Mouse (Mus musculus) liver, adult (tissue): ENCODE results near the gene Noc2l.

ENCODE experiments used
- GATA4 ChIP-seq: IDR thresholded peaks from 2 replicates; pipeline ENCODE4 v1.6.1; 2014; ENCODE audit warnings: mild to moderate bottlenecking, low read length; ENCODE audit not compliant: insufficient replicate concordance

The Noc2l gene

GRCm38 (mm10) chr4:156235808-156236533 lies at the start of gene Noc2l:
Noc2l (plus strand) TSS chr4:156236010.
- no peak for TF ChIP-seq GATA4

GRCm38 (mm10) chr4:156188162-156188810 lies 47.5 kb upstream of the Noc2l start:
- TF ChIP-seq GATA4, result no peak

GRCm38 (mm10) chr4:156188811-156189323 lies 46.9 kb upstream of the Noc2l start:
- no peak for TF ChIP-seq GATA4

DNA sequence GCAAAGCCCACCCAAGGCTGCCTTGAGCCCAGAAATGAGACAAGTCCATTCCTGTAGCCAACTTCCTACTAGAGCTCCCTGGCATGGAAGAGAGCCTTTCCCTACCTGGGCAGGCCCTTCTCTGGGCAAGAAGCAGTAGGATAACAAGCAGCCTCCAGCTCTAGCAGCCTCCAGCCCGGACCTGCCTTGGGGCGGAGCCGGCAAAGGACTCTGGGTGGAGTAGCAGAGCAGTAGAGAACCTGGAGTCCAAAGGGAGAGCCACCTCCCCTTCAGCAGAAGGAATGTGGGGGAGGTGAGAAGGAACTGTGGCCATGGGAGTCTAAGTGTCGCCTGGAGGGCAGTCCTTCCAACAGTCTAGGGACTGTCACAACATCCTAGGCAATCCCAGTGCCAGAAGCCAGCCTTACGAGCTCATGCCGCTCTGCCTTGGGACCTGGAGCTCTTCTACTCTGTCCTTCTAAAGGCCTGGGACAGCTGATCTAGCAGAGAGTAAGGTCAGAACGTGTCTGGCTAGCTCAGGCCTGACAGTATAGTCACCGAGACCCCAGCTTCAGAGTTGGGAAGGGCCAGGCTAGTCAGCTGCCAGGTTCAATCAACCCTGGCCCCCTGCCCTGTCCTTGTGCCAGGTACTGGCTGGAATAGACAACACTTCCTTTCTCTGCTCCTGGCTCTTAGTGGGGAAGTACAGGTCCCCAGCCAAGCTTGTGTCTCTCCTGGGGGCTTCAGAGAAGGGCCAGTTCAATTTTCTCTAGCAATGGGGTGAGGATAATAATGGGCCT lies 43.2 kb upstream of the Noc2l start:
- no peak for TF ChIP-seq GATA4

DNA sequence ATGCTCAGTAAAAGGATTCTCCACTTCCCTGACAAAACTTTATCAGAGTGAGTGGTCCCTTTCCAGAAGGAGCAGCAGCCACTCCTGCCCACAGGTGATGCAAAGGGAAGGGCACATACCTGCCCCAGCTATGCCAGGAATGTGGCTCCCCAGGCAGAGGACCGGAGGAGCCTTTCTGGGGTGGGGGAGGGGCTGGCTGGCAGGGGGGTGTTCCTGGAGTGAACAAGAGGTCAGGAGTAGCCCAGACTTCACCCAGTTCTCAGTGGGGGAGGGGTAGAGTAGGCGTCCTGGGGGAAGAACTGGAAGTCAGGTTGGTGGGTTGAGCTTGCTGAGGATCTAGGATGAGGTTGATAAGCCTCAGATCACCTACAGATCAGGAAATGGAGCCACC lies 42.6 kb upstream of the Noc2l start:
- no peak for TF ChIP-seq GATA4

DNA sequence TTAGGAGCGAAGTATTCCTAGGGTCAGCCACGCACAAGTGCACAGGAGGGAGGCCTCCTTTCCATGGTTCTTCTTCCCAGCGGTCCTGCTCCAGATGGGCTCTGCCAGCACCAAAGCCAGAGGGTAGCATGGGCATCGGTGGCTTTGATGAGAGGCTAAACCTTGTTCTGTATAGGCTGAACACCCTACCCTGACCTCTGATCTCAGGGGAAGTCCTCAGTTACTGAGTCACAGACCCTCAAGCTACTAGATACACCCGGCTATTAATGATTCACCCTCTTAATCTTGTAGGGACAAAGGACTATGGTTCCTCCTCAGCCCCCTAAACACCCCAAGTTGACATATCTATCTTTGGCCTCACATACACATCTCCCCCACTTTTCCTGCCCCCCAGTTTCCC lies 41.9 kb upstream of the Noc2l start:
- TF ChIP-seq GATA4, result no peak

DNA sequence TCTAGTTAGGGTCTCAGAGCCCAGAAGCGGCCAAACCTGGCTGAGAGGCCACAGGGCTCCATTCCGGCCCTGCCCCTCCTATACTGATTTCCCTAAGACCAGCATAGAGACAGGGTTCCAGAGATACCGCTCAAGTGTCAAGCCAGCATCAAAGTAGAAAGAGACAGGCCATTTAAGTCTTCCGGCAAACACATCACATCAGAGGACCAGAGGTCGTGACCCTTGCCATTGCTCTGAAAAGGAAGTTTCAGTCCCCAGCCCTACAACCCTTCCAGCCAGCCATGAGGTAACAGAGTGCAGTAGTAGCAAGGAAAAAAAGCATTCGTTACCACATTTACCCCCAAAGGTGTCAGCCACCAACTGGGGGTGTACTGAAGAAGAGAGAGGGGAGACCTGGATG lies 41.5 kb upstream of the Noc2l start:
- no peak for TF ChIP-seq GATA4

DNA sequence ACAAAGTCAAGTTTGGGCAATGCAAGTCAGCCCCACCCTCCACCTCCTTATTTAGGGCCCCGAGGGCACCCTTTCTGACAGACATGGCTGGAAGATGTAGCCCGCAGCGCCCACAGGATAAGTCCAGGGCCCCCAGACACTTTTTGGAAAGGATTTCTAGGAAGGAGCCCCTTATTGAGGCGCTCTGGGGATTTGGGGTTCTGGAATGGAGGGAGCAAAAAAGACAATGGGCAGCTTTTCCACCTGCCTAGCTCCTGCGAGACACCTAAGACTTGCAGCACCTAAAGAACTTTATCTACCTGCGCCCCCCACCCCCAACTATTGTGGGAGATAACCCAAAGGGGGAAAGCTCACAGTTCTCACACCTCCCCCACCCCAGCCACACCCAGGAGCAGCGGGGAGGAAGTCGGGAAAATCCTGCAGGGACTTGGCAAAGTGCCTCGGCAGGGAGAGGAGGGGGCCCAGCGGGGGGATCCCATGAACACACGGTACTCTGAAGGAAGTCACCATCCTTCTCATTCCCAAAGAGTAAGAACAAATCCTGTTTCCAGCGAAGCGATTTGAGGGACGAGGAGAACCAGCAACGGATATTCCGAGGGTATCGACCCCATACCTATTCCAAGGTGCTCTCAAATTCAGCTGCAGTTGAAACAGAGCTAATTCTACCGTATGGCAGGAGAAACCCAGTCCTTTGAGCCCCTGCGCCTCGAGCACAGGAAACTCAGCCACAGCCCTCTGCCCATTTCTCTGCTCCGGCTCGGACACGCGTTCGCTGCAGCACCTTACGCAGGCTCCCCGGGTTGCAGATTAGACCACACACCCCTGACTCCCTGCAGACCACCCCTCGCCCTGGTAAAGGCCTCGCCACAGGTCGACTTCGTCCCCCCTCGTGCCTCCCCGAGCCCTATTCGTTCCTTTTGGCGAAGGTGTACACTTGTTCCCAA lies 39.6 kb upstream of the Noc2l start:
- TF ChIP-seq GATA4, result no peak

DNA sequence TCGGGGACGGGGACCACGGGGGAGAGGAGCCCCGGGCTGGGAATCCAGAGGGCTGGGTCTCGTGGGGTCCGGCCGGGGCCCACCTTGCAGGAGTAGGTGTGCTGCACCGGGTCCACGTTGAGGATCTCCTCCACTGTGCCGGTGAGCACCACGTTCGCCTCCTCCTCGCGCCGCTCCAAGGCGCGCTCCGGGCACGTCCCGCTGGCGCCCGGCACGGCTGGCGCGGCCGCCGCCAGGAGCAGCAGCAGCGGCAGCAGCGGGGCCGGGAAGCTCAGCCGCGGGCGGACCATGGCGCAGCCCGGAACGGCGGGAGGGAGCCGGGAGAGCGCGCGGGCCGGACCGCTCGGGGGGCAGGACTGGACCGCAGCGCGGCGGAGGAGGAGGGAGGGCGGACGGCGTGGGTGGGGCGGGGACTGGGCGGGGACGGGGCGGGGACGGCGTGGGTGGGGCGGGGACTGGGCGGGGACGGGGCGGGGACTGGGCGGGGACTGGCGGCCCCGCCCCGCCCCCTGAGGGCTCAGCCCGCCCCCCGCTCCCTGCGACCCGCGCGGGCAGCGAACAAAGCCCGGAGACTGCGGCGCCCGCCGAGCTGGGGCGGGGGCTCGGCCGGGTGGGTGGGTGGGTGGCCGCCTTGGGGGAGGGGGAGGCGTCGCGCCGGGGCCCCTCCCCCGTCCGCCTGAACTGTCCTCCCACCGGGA lies 38.5 kb upstream of the Noc2l start, which contains the start of gene Agrn:
Gene Agrn, minus strand, starts transcription at position 358 of the 698 bp plus-strand sequence.
- no peak for TF ChIP-seq GATA4

DNA sequence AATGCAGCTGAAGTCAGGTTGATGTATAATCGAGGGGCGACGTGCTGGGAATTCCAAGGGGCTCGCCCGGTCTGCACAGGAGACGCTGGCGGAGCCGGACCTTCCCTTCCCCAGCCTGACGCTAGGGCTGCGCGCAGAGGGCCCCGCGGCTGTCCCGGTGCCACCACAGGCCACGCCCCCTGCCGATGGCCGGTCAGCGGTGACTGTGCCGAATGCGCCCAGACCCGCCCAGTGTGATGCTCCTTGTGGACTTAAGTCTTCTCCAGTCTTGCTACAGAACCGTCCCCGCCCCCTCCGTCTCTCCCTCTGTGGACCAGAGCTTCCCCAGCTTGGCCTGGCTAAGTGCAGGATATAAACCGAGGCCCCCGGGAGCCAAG lies 38.0 kb upstream of the Noc2l start:
- no peak; the same call in 1 of the 2 replicates for TF ChIP-seq GATA4

DNA sequence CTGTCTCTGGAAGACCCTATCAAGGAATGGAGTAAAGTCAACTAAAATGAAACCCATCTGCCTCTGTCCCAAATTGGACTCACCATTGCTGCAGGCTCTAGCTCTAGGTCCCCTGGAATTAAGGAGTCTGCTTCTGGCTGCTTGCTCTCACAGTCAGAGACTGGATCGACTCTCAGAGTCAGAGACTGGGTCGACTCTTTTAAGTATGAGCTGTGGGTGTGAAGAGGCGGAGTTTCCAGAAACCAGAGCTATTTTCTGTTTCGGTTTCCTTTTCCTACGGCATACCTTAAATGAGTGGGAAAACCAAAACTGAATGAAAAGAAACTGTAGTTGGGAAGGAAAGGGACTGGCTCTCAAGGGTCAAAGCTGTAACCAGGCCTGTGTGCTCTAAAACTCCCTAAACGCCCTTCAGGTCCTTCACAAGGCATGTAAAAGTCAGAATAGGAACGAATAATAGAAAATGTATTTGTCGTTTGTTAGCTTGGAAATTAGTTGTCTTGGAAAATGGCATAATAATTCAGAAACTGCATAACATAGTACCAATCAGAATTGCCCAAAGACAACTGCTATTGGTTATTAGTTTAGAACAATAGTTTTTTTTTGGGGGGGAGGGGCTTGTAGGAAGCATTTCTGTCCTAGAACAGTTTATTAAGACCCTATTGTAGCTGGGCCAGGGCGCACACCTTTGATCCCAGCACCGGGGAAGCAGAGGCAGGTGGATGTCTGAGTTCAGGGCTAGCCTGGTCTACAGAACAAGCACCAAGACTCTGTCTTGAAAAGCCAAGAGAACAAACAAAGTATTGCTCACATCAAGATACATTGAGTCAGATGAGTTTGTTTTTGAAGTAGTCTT lies 35.0 kb upstream of the Noc2l start, which contains the start of gene Isg15:
Gene Isg15, minus strand, starts transcription at position 196 of the 853 bp plus-strand sequence.
- no peak for TF ChIP-seq GATA4

- no peak for TF ChIP-seq GATA4
Observed at GRCm38 (mm10) chr4:156202462-156202893, 33.3 kb upstream of the Noc2l start.

DNA sequence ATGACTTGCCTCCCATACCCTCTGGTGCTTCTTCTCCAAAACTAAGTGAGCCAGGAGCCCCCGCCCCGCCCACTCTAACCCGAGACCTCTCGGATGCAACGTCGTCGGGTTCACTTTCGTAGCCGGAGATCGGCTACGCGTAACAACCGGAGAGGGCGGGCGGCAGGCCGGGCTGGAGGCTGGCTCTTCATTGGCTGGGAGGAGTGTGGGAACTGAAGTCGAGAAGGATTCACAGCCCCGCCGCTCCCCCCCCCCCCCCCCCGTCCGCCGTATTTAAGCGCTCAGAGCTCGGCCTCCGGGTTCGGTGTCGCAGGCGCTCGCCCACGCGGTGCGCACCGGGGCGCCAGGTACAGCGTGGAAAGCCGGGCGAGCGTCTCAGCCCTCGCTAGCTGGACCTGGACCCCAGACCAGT lies 32.8 kb upstream of the Noc2l start, which contains the start of gene AW011738:
Gene AW011738, plus strand, starts transcription at position 304 of the 412 bp plus-strand sequence.
- TF ChIP-seq GATA4, result no peak
